Mouse (Mus musculus) stomach, postnatal 0 days (tissue): ENCODE measurements around the gene Rab4b.

Experiments
- CTCF ChIP-seq: IDR thresholded peaks from 2 replicates; pipeline ENCODE4 v1.5.1; 2016; ENCODE audit warnings: antibody characterized with exemption, low read depth, mild to moderate bottlenecking, moderate library complexity
- EP300 ChIP-seq: optimal IDR thresholded peaks from 2 replicates; pipeline ENCODE3; 2016; ENCODE audit warnings: antibody characterized with exemption

DNA sequence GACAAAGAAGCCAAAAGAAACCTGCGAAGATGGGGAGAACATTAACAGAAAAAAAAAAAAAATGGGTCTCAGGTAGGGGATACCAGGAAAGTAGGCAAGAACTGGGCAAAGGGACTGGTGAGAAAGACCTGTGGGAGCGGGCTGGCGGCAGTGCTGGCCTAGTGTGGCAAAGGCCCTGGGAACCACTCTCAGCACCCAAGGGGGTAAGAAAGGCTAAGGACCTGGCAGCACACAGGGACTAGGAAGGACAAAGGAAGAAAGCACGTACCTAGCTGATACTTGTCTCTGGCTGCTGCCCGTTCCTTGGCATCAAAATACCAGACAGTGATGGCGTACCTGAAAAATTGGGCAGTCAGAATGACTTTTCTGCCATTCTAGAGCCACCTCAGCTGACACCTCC, 19.4 kb downstream of the Rab4b start:
- TF ChIP-seq CTCF (no peak), EP300 (no peak)
